Mouse (Mus musculus) brain, adult 2 months (tissue): Measurements from ENCODE around the gene Zfp383.
"Not testable (repeated sequence)": the region's sequence is repeated elsewhere in the genome, so short reads cannot be mapped to it uniquely, and the experiment has no call there.

Experiments
- DNase-seq: peaks from one replicate; pipeline ENCODE4 v3.0.0; 2011; ENCODE audit warnings: low read depth, low spot score

Zfp383 gene

GRCm38 (mm10) chr7:29908130-29908950 lies at the start of gene Zfp383:
Gene Zfp383 (plus strand): TSS chr7:29908223.
- peak; percentile 94 for DNase-seq

- DNase-seq: peak; percentile 99
Observed at GRCm38 (mm10) chr7:29859532-29860517, 48.2 kb upstream of the Zfp383 start, which contains the start of gene Zfp420. Gene Zfp420 (plus strand): TSS chr7:29859979.

GRCm38 (mm10) chr7:29861660-29862059 lies 46.4 kb upstream of the Zfp383 start:
- DNase-seq: no peak

GRCm38 (mm10) chr7:29874256-29874655 lies 33.8 kb upstream of the Zfp383 start:
- no peak for DNase-seq

- DNase-seq: not testable (repeated sequence)
Observed at GRCm38 (mm10) chr7:29877561-29877960, 30.5 kb upstream of the Zfp383 start.

GRCm38 (mm10) chr7:29880056-29880455 lies 28.0 kb upstream of the Zfp383 start:
- no peak for DNase-seq

GRCm38 (mm10) chr7:29880916-29881315 lies 27.1 kb upstream of the Zfp383 start:
- DNase-seq: no peak

GRCm38 (mm10) chr7:29890501-29890900 lies 17.5 kb upstream of the Zfp383 start:
- no peak for DNase-seq

- no peak for DNase-seq
Observed at GRCm38 (mm10) chr7:29892756-29893155, 15.3 kb upstream of the Zfp383 start.

GRCm38 (mm10) chr7:29898351-29898750 lies 9.7 kb upstream of the Zfp383 start:
- DNase-seq: no peak

GRCm38 (mm10) chr7:29904101-29904500 lies 3.9 kb upstream of the Zfp383 start:
- no peak for DNase-seq

- DNase-seq: peak; percentile 98
Observed at GRCm38 (mm10) chr7:29905966-29906681, 1.9 kb upstream of the Zfp383 start, which contains the start of gene Zfp27. Gene Zfp27 (minus strand): TSS chr7:29906572.

GRCm38 (mm10) chr7:29906682-29907058 lies 1.4 kb upstream of the Zfp383 start:
- no peak for DNase-seq

- DNase-seq: no peak
Observed at GRCm38 (mm10) chr7:29907206-29907605, 817 bp upstream of the Zfp383 start.

GRCm38 (mm10) chr7:29910252-29910651 lies 2.2 kb downstream of the Zfp383 start:
- no peak for DNase-seq

- no peak for DNase-seq
Observed at GRCm38 (mm10) chr7:29912172-29912571, 4.1 kb downstream of the Zfp383 start.

GRCm38 (mm10) chr7:29917371-29918061 lies 9.5 kb downstream of the Zfp383 start:
- DNase-seq: no peak

GRCm38 (mm10) chr7:29918062-29918453 lies 10.0 kb downstream of the Zfp383 start:
- DNase-seq: no peak

- peak; percentile 82 for DNase-seq
Observed at GRCm38 (mm10) chr7:29921439-29922093, 13.5 kb downstream of the Zfp383 start.

GRCm38 (mm10) chr7:29922780-29923179 lies 14.8 kb downstream of the Zfp383 start:
- no peak for DNase-seq
